Mouse (Mus musculus) heart, embryonic 15.5 days (tissue): Measurements from ENCODE around the gene Gm16503. TPM values are rescaled to one million over a fixed set of nuclear protein-coding genes. Genes with fewer than 3 reads are reported as not detected.
"Not testable (repeated sequence)": the region's sequence is repeated elsewhere in the genome, so short reads cannot be mapped to it uniquely, and the experiment has no call there.

Experiments used
- ATAC-seq: fragments of 200-750 bp; cut with Nextera tagmentation; replicated peaks from 2 replicates; pipeline ENCODE4 v1.8.0; 2017; ENCODE audit warnings: low read depth, moderate TSS enrichment; ENCODE audit not compliant: insufficient number of reproducible peaks, insufficient read depth, low FRiP score
- H3K27ac ChIP-seq: fragments of 300-500 bp; sonication (generic); 2 replicates; pipeline ENCODE4 v1.5.1; 2015; ENCODE audit warnings: mild to moderate bottlenecking, inconsistent platforms
- H3K27me3 ChIP-seq: fragments of 300-500 bp; sonication (generic); 2 replicates; pipeline ENCODE4 v1.6.1; 2015; ENCODE audit warnings: inconsistent platforms
- H3K36me3 ChIP-seq: fragments of 300-500 bp; sonication (generic); 2 replicates; pipeline ENCODE4 v1.6.1; 2015; ENCODE audit warnings: mild to moderate bottlenecking, inconsistent platforms
- H3K4me1 ChIP-seq: fragments of 300-500 bp; sonication (generic); replicated peaks from 2 replicates; pipeline ENCODE4 v1.6.1; 2015; ENCODE audit warnings: inconsistent platforms
- H3K4me2 ChIP-seq: fragments of 300-500 bp; sonication (generic); 2 replicates; pipeline ENCODE4 v1.6.1; 2015; ENCODE audit warnings: inconsistent platforms, mild to moderate bottlenecking, moderate library complexity
- H3K4me3 ChIP-seq: fragments of 300-500 bp; sonication (generic); 2 replicates; pipeline ENCODE4 v1.5.1; 2015; ENCODE audit warnings: mild to moderate bottlenecking, inconsistent platforms
- H3K9ac ChIP-seq: fragments of 300-500 bp; sonication (generic); 2 replicates; pipeline ENCODE4 v1.6.1; 2015; ENCODE audit warnings: mild to moderate bottlenecking, inconsistent platforms
- H3K9me3 ChIP-seq: fragments of 300-500 bp; sonication (generic); replicated peaks from 2 replicates; pipeline ENCODE4 v1.6.1; 2016; ENCODE audit warnings: inconsistent platforms
- WGBS: fragments of 180-500 bp; shearing (Covaris S2); methylation state at CpG from one replicate; pipeline ENCODE4 v1.1.7; 2015; ENCODE audit warnings: mixed read lengths; 5-methylcytosine and 5-hydroxymethylcytosine counted together
- polyA plus RNA-seq: library from polyadenylated mRNA; unstranded; fragments of >200 nt; fragmentation: Nextera tagmentation; extraction: Ambion mirVana; gene quantifications from 2 replicates; pipeline ENCODE4 v1.2.1, GENCODE M21; 2015

Gene Gm16503
- polyA plus RNA-seq, 1 experiment from 2014 or later: 0.09 TPM

- H3K36me3 ChIP-seq, H3K4me1 ChIP-seq, H3K4me2 ChIP-seq, H3K27me3 ChIP-seq, H3K9me3 ChIP-seq, H3K9ac ChIP-seq, ATAC-seq, H3K4me3 ChIP-seq, H3K27ac ChIP-seq: not testable (repeated sequence)
- WGBS: 64% methylated on average over 2 of the region's 2 CpGs
Measured at GRCm38 (mm10) chr4:147554361-147554760, 14.3 kb downstream of the Gm16503 start.

GRCm38 (mm10) chr4:147556921-147557320, 16.9 kb downstream of the Gm16503 start:
- H3K9ac ChIP-seq, ATAC-seq, H3K27ac ChIP-seq, H3K4me2 ChIP-seq, H3K36me3 ChIP-seq, H3K27me3 ChIP-seq, H3K4me1 ChIP-seq, H3K9me3 ChIP-seq, H3K4me3 ChIP-seq: not testable (repeated sequence)
- 23% methylated on average over 1 of the region's 1 CpGs for WGBS

GRCm38 (mm10) chr4:147558011-147558410, 18.0 kb downstream of the Gm16503 start:
- not testable (repeated sequence) for H3K27me3 ChIP-seq, H3K9ac ChIP-seq, ATAC-seq, H3K27ac ChIP-seq, H3K4me1 ChIP-seq, H3K4me3 ChIP-seq, H3K9me3 ChIP-seq, H3K36me3 ChIP-seq, H3K4me2 ChIP-seq

- not testable (repeated sequence) for H3K4me1 ChIP-seq, H3K4me2 ChIP-seq, H3K36me3 ChIP-seq, H3K9ac ChIP-seq, H3K9me3 ChIP-seq, H3K27me3 ChIP-seq, H3K4me3 ChIP-seq, H3K27ac ChIP-seq, ATAC-seq
- WGBS: 36% methylated on average over 1 of the region's 1 CpGs
Measured at GRCm38 (mm10) chr4:147559096-147559495, 19.1 kb downstream of the Gm16503 start.

- Histone ChIP-seq H3K9me3 (no peaks in the 10 kb centered on the region; the same call in none of the 2 replicates), H3K4me2 (no peak overlapping the region), H3K9ac (no peak overlapping the region), H3K36me3 (no peaks in the 10 kb centered on the region), H3K4me1 (no peaks in the 10 kb centered on the region), H3K27me3 (no peaks in the 10 kb centered on the region), H3K27ac (no peak overlapping the region), H3K4me3 (no peak overlapping the region)
- 58% methylated on average over 6 of the region's 6 CpGs for WGBS
- ATAC-seq: no peak; the same call in 1 of the 2 replicates
Measured at GRCm38 (mm10) chr4:147565426-147566220, 25.6 kb downstream of the Gm16503 start.

- H3K4me2 ChIP-seq, H3K9ac ChIP-seq, H3K4me1 ChIP-seq, H3K36me3 ChIP-seq, H3K27ac ChIP-seq, H3K9me3 ChIP-seq, ATAC-seq, H3K27me3 ChIP-seq, H3K4me3 ChIP-seq: not testable (repeated sequence)
- WGBS: 76% methylated on average over 8 of the region's 8 CpGs
Measured at GRCm38 (mm10) chr4:147571156-147571555, 31.1 kb downstream of the Gm16503 start.

GRCm38 (mm10) chr4:147579371-147579770, 39.4 kb downstream of the Gm16503 start:
- H3K27me3 ChIP-seq, H3K36me3 ChIP-seq, H3K9ac ChIP-seq, H3K4me2 ChIP-seq, ATAC-seq, H3K4me3 ChIP-seq, H3K27ac ChIP-seq, H3K4me1 ChIP-seq: not testable (repeated sequence)
- peaks cover 28% of the 10 kb centered on the region for H3K9me3 ChIP-seq
- WGBS: 85% methylated on average over 4 of the region's 4 CpGs

GRCm38 (mm10) chr4:147586511-147587473, 46.8 kb downstream of the Gm16503 start:
- Histone ChIP-seq H3K9ac (no peak overlapping the region), H3K4me2 (no peak overlapping the region), H3K36me3 (no peaks in the 10 kb centered on the region), H3K27ac (no peak overlapping the region), H3K27me3 (no peaks in the 10 kb centered on the region), H3K4me1 (no peaks in the 10 kb centered on the region), H3K4me3 (no peak overlapping the region), H3K9me3 (peaks cover 44% of the 10 kb centered on the region)
- WGBS: 52% methylated on average over 1 of the region's 1 CpGs
- ATAC-seq: 0 out of 2 replicates have a peak, but pooled peaks have one; percentile 58

Other genes starting within 250 kb of the Gm16503 start
- gene Zfp988, start 234.5 kb upstream of the Gm16503 start, polyA plus RNA-seq: 0.05 TPM in 1 of 2 replicates, not detected in the other
- gene Zfp978, start 178.9 kb upstream of the Gm16503 start, polyA plus RNA-seq: 0.19 TPM in 1 of 2 replicates, not detected in the other
- gene Zfp982, start 47.8 kb upstream of the Gm16503 start, polyA plus RNA-seq: 4.8 and 5.5 TPM in 2 replicates
- gene Zfp985, start 13.1 kb downstream of the Gm16503 start, polyA plus RNA-seq: 0.10 and 0.15 TPM in 2 replicates
- gene Zfp979, start 102.3 kb downstream of the Gm16503 start, polyA plus RNA-seq: 2.6 and 3.6 TPM in 2 replicates
- gene Zfp534, start 162.3 kb downstream of the Gm16503 start, polyA plus RNA-seq: not detected in 2 replicates